Comparison of ENCODE assay signal across 23 mouse cellular contexts in the genomic region with DNA sequence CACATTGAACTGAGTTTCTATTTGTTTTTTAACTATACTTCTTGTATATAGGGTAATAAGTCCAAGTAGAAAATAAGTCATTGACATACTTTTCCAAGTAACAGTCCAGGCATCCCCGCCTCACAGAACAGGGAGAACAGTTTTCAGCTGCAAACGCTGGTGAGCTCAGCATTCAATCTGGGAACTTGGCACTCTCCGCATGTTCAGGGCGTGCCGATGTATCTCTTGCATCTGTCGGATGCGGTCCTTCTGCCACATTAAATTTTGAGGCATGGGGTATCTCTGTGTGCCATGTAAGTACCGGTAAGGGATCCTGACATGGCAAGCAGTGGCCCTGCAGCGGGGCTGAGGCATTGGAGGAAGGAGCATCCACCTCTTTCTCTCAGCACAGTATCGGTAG. TPM values are rescaled to one million over a fixed set of nuclear protein-coding genes. Genes with fewer than 3 reads are reported as not detected.
DNase-seq lines count a peak whose midpoint lies in the region; TF ChIP-seq lines count a peak whose summit lies in the region.
"Had no signal": no experiment of that assay in that cellular context is flagged by ENCODE, and none has a peak within 500 bp of the region (broad histone marks: within the 10 kb centered on the region; RNA-seq: fewer than 3 reads in every experiment).

No protein-coding gene starts in this region.

- peak overlapping the region; percentile 11; the same call in 1 of the 2 replicates for H3K4me3 ChIP-seq in layer of hippocampus, adult 2 months
- H3K4me3 ChIP-seq: embryonic facial prominence, embryonic 10.5 days; hindbrain, embryonic 12.5 days; limb, embryonic 10.5 days; midbrain, embryonic 15.5 days; myocyte had no signal

- peak; percentile 19 to 29 for DNase-seq in cerebellum, postnatal 14 days
- DNase-seq in cerebellum, adult 8-10 months, result no peak
- DNase-seq in left cerebral cortex, adult 18-20 months (ENCODE audit: low spot score in 2 of 2), result peak; percentile 39
- DNase-seq in left cerebral cortex, adult 11 months (ENCODE audit: low spot score), result no peak
- peak; percentile 55 to 74 for DNase-seq in layer of hippocampus, adult 2 months (ENCODE audit: low spot score in 2 of 2)
- DNase-seq in layer of hippocampus, postnatal 36 days, result peak; percentile 65
- no peak for DNase-seq in spleen, postnatal 4 days (ENCODE audit: low spot score in 2 of 2)
- DNase-seq in thymus, postnatal 25 days, result no peak
- DNase-seq: adrenal gland, postnatal 36 days; kidney, adult 2 months; kidney, postnatal 14 days; liver, postnatal 0 days; lung, postnatal 36 days; thymus, postnatal 14 days had no signal

- TF ChIP-seq CTCF in layer of hippocampus, adult 2 months (conservative IDR thresholded peaks at IDR 0.05), result no peak

- H3K27ac ChIP-seq in layer of hippocampus, adult 2 months, result peak overlapping the region; percentile 74
- H3K27ac ChIP-seq: embryonic facial prominence, embryonic 10.5 days; hindbrain, embryonic 12.5 days; limb, embryonic 10.5 days; midbrain, embryonic 15.5 days had no signal

RNA-seq across cellular contexts. Expression of a gene that starts 9.8 kb away (rescaled TPM):
- total RNA-seq in left cerebral cortex, adult 18-20 months (2021), result 100 to 1,000 TPM; 104 to 106 TPM
- total RNA-seq in layer of hippocampus, adult 2 months (2021), result 100 to 1,000 TPM; 119 to 121 TPM
- 100 to 1,000 TPM; 126 to 127 TPM for total RNA-seq in layer of hippocampus, postnatal 36 days (2021)

RNA-seq across cellular contexts. Expression of a gene that starts 21.0 kb away (rescaled TPM):
- 1 to 10 TPM in 1 of 2 experiments, under 1 TPM in 1; 0.82 to 1.2 TPM for total RNA-seq in left cerebral cortex, adult 18-20 months (2021)
- total RNA-seq in layer of hippocampus, adult 2 months (2021), result 1 to 10 TPM in 1 of 2 experiments, under 1 TPM in 1; 0.64 to 1.4 TPM
- total RNA-seq in layer of hippocampus, postnatal 36 days (2021), result 1 to 10 TPM; 1.4 to 1.9 TPM
- total RNA-seq: common myeloid progenitor, adult 5-6 weeks; megakaryocyte-erythroid progenitor cell, adult 5-6 weeks had no signal

RNA-seq across cellular contexts. Expression of a gene that starts 21.1 kb away (rescaled TPM):
- 10 to 100 TPM; 47.2 to 53.8 TPM for total RNA-seq in left cerebral cortex, adult 18-20 months (2021)
- total RNA-seq in layer of hippocampus, adult 2 months (2021), result 10 to 100 TPM; 58.4 to 58.7 TPM
- 10 to 100 TPM; 56.9 to 62.8 TPM for total RNA-seq in layer of hippocampus, postnatal 36 days (2021)

RNA-seq across cellular contexts. Expression of a gene that starts 47.2 kb away (rescaled TPM):
- 1 to 10 TPM; 4.3 to 6.6 TPM for total RNA-seq in left cerebral cortex, adult 18-20 months (2021)
- 1 to 10 TPM; 4.4 to 5.8 TPM for total RNA-seq in layer of hippocampus, adult 2 months (2021)
- total RNA-seq in layer of hippocampus, postnatal 36 days (2021), result 1 to 10 TPM; 4.4 to 5.0 TPM
- total RNA-seq: common myeloid progenitor, adult 5-6 weeks; megakaryocyte-erythroid progenitor cell, adult 5-6 weeks had no signal

RNA-seq across cellular contexts. Expression of a gene that starts 48.1 kb away (rescaled TPM):
- 10 to 100 TPM; 10.4 to 11.3 TPM for total RNA-seq in left cerebral cortex, adult 18-20 months (2021)
- total RNA-seq in layer of hippocampus, adult 2 months (2021), result 1 to 10 TPM; 9.4 to 9.5 TPM
- total RNA-seq in layer of hippocampus, postnatal 36 days (2021), result 1 to 10 TPM; 8.7 to 9.4 TPM
- total RNA-seq: CH12.LX, MEL had no signal

Comparison
In these comparisons a context has a peak if more than half of its experiments do, and no peak if none do; other contexts are left out.
1. DNase-seq: peak in cerebellum, postnatal 14 days (2 of 2), left cerebral cortex, adult 18-20 months (2 of 2), layer of hippocampus, adult 2 months (2 of 2) and layer of hippocampus, postnatal 36 days (2 of 2); none in cerebellum, adult 8-10 months (single experiment), left cerebral cortex, adult 11 months (single experiment), spleen, postnatal 4 days (0 of 2) and thymus, postnatal 25 days (single experiment).